Mouse (Mus musculus) liver (tissue): ENCODE data around the gene Reck.

Experiments used
- DNase-seq: peaks from one replicate; pipeline ENCODE4 v3.0.0-alpha.2; 2020; ENCODE audit warnings: mixed read lengths

Reck gene

GRCm38 (mm10) chr4:43875160-43875918, at the start of gene Reck:
TSS of gene Reck (plus strand) at chr4:43875530.
- peak; percentile 85 for DNase-seq

- DNase-seq: no peak
Measured at GRCm38 (mm10) chr4:43828806-43829205, 46.5 kb upstream of the Reck start.

- no peak for DNase-seq
Measured at GRCm38 (mm10) chr4:43832031-43832430, 43.3 kb upstream of the Reck start.

- no peak for DNase-seq
Measured at GRCm38 (mm10) chr4:43833752-43834151, 41.6 kb upstream of the Reck start.

- DNase-seq: no peak
Measured at GRCm38 (mm10) chr4:43834749-43835148, 40.6 kb upstream of the Reck start.

GRCm38 (mm10) chr4:43838326-43838725, 37.0 kb upstream of the Reck start:
- DNase-seq: no peak

GRCm38 (mm10) chr4:43840101-43840500, 35.2 kb upstream of the Reck start, which contains the start of gene Olfr157:
TSS of gene Olfr157 (minus strand) at chr4:43840201.
- DNase-seq: no peak

- DNase-seq: no peak
Measured at GRCm38 (mm10) chr4:43851265-43851664, 24.1 kb upstream of the Reck start, which contains the start of gene Olfr155. TSS of gene Olfr155 (plus strand) at chr4:43851565.

GRCm38 (mm10) chr4:43854101-43854500, 21.2 kb upstream of the Reck start:
- no peak for DNase-seq

- no peak for DNase-seq
Measured at GRCm38 (mm10) chr4:43859886-43860285, 15.4 kb upstream of the Reck start.

- DNase-seq: peak; percentile 60
Measured at GRCm38 (mm10) chr4:43860744-43861519, 14.4 kb upstream of the Reck start.

GRCm38 (mm10) chr4:43863298-43863697, 12.0 kb upstream of the Reck start:
- DNase-seq: no peak

- no peak for DNase-seq
Measured at GRCm38 (mm10) chr4:43869821-43870220, 5.5 kb upstream of the Reck start.

GRCm38 (mm10) chr4:43874501-43874900, 829 bp upstream of the Reck start:
- DNase-seq: no peak

- DNase-seq: peak; percentile 8
Measured at GRCm38 (mm10) chr4:43875919-43876411, 635 bp downstream of the Reck start.

GRCm38 (mm10) chr4:43877230-43877629, 1.9 kb downstream of the Reck start:
- no peak for DNase-seq

- DNase-seq: no peak
Measured at GRCm38 (mm10) chr4:43878121-43878776, 2.9 kb downstream of the Reck start.

GRCm38 (mm10) chr4:43879566-43879965, 4.2 kb downstream of the Reck start:
- no peak for DNase-seq

GRCm38 (mm10) chr4:43884196-43884595, 8.9 kb downstream of the Reck start:
- no peak for DNase-seq

- no peak for DNase-seq
Measured at GRCm38 (mm10) chr4:43891247-43891646, 15.9 kb downstream of the Reck start.

GRCm38 (mm10) chr4:43897209-43897608, 21.9 kb downstream of the Reck start:
- DNase-seq: no peak

- no peak for DNase-seq
Measured at GRCm38 (mm10) chr4:43899197-43899596, 23.9 kb downstream of the Reck start.

GRCm38 (mm10) chr4:43903690-43904089, 28.4 kb downstream of the Reck start:
- no peak for DNase-seq
